In the genomic region with DNA sequence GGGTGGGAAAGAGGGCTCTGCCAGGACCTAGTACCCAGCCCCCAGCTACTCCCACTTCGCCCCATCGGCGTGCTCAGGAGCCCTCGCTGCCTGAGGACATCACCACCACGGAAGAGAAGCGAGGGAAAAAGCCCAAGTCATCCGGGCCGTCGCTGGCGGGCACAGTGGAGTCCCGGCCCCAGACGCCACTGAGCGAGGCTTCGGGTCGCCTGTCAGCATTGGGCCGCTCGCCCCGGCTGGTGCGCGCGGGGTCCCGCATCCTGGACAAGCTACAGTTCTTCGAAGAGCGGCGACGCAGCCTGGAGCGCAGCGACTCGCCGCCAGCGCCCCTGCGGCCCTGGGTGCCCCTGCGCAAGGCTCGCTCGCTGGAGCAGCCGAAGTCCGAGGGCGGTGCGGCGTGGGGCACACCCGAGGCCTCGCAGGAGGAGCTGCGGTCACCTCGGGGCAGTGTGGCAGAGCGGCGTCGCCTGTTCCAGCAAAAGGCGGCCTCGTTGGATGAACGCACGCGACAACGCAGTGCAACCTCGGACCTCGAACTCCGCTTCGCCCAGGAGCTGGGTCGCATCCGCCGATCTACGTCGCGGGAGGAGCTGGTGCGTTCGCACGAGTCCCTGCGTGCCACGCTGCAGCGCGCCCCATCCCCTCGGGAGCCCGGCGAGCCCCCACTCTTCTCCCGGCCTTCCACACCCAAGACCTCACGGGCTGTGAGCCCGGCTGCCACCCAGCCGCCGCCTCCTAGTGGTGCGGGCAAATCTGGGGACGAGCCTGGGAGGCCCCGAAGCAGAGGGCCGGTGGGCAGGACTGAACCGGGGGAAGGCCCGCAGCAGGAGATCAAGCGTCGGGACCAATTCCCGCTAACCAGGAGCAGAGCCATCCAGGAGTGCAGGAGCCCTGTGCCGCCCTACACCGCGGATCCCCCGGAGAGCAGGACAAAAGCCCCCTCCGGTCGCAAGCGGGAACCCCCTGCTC, we compare ENCODE assay signal across 8 mouse cellular contexts. TPM values are rescaled to one million over a fixed set of nuclear protein-coding genes. Genes with fewer than 3 reads are reported as not detected.
A peak's percentile ranks its signal among the peaks of the same experiment; 100 is the strongest.
DNase-seq lines count a peak whose midpoint lies in the region; ATAC-seq and TF ChIP-seq lines count a peak whose summit lies in the region.

No protein-coding gene starts in this region.

- H3K27me3 ChIP-seq in heart, embryonic 13.5 days (replicated peaks), result peaks cover 47% of the 10 kb centered on the region
- H3K27me3 ChIP-seq in hindbrain, embryonic 11.5 days (ENCODE audit: control insufficient read depth, insufficient read depth, low read length), result peaks cover 37% of the 10 kb centered on the region
- H3K27me3 ChIP-seq in midbrain, postnatal 0 days (ENCODE audit: insufficient read depth, low read length), result peaks cover 11% of the 10 kb centered on the region; the same call in 1 of the 2 replicates

- WGBS in heart, embryonic 13.5 days, result 12% methylated on average over 94 of the region's 94 CpGs
- WGBS in hindbrain, embryonic 11.5 days, result 5% methylated on average over 89 of the region's 94 CpGs
- 14% methylated on average over 94 of the region's 94 CpGs for WGBS in midbrain, postnatal 0 days

- no peak for ATAC-seq in heart, embryonic 13.5 days (ENCODE audit: extremely low read depth, insufficient number of reproducible peaks, low FRiP score, low TSS enrichment)
- ATAC-seq in common myeloid progenitor, adult 5-6 weeks (replicated peaks; ENCODE audit: low read depth, poor library complexity, severe bottlenecking), result 0 out of 2 replicates have a peak, but pooled peaks have one; percentile 23
- peak; percentile 28 for ATAC-seq in hindbrain, embryonic 11.5 days (ENCODE audit: low FRiP score)
- no peak for ATAC-seq in midbrain, postnatal 0 days (ENCODE audit: low FRiP score)

- H3K9me3 ChIP-seq in heart, embryonic 13.5 days, result no peaks in the 10 kb centered on the region
- no peaks in the 10 kb centered on the region for H3K9me3 ChIP-seq in hindbrain, embryonic 11.5 days (ENCODE audit: control insufficient read depth, low read length)
- H3K9me3 ChIP-seq in midbrain, postnatal 0 days (ENCODE audit: low read length), result no peaks in the 10 kb centered on the region

- H3K4me3 ChIP-seq in heart, embryonic 13.5 days, result peak overlapping the region; percentile 33
- peak overlapping the region; percentile 22 for H3K4me3 ChIP-seq in hindbrain, embryonic 11.5 days (ENCODE audit: low read depth, low read length)
- H3K4me3 ChIP-seq in midbrain, postnatal 0 days (ENCODE audit: low read depth, low read length), result peak overlapping the region; percentile 15; the same call in 1 of the 2 replicates

- TF ChIP-seq CTCF in midbrain, postnatal 0 days (IDR thresholded peaks at IDR 0.05), result no peak; the same call in 1 of the 2 replicates

- H3K36me3 ChIP-seq in heart, embryonic 13.5 days, result peaks cover 56% of the 10 kb centered on the region
- no peaks in the 10 kb centered on the region for H3K36me3 ChIP-seq in hindbrain, embryonic 11.5 days (ENCODE audit: control insufficient read depth, insufficient read depth, low read length)
- H3K36me3 ChIP-seq in midbrain, postnatal 0 days (ENCODE audit: insufficient read depth, low read length), result peaks cover 5% of the 10 kb centered on the region

- DNase-seq in heart, postnatal 36 days, result no peak
- peak; percentile 57 for DNase-seq in hindbrain, embryonic 11.5 days (ENCODE audit: low spot score)
- no peak for DNase-seq in midbrain, postnatal 0 days (ENCODE audit: low spot score)
- DNase-seq in left cerebral cortex, postnatal 14 days (ENCODE audit: low spot score in 2 of 2), result no peak
- DNase-seq in left cerebral cortex, adult 8-10 months (ENCODE audit: low spot score in 2 of 2), result no peak
- no peak for DNase-seq in spleen, postnatal 36 days (ENCODE audit: low spot score in 2 of 2)

- H3K4me1 ChIP-seq in heart, embryonic 13.5 days, result peaks cover 80% of the 10 kb centered on the region
- H3K4me1 ChIP-seq in hindbrain, embryonic 11.5 days (replicated peaks; ENCODE audit: control insufficient read depth, insufficient read depth, low read length), result peaks cover 5% of the 10 kb centered on the region
- H3K4me1 ChIP-seq in midbrain, postnatal 0 days (ENCODE audit: insufficient read depth, low read length), result peaks cover 34% of the 10 kb centered on the region

- H3K4me2 ChIP-seq in heart, embryonic 13.5 days, result peak overlapping the region; percentile 60
- peak overlapping the region; percentile 46 for H3K4me2 ChIP-seq in hindbrain, embryonic 11.5 days (replicated peaks; ENCODE audit: low read depth, low read length)
- peak overlapping the region; percentile 43 for H3K4me2 ChIP-seq in midbrain, postnatal 0 days (ENCODE audit: low read depth, low read length, poor library complexity, severe bottlenecking)

- H3K9ac ChIP-seq in heart, embryonic 13.5 days, result peak overlapping the region; percentile 74
- peak overlapping the region; percentile 34; the same call in 1 of the 2 replicates for H3K9ac ChIP-seq in hindbrain, embryonic 11.5 days (ENCODE audit: low read depth, low read length)
- H3K9ac ChIP-seq in midbrain, postnatal 0 days (replicated peaks; ENCODE audit: low read length, poor library complexity, severe bottlenecking), result peak overlapping the region; percentile 24; the same call in 1 of the 2 replicates

- 0 out of 2 replicates have a peak overlapping the region, but pooled peaks have one; percentile 21 for H3K27ac ChIP-seq in heart, embryonic 13.5 days (replicated peaks)
- no peak overlapping the region for H3K27ac ChIP-seq in hindbrain, embryonic 11.5 days (ENCODE audit: low read depth, low read length)
- no peak overlapping the region for H3K27ac ChIP-seq in midbrain, postnatal 0 days (ENCODE audit: low read depth, low read length)

- intact Hi-C loops in heart, postnatal 36 days (cut with DNase I), result loop anchor here (5.0 kb wide), 1 partner anchor 41 kb away; no protein-coding TSS in a partner anchor
- intact Hi-C loops in left cerebral cortex, postnatal 14 days (cut with DNase I), result no loop called here

RNA-seq across cellular contexts. Expression of a gene that starts 13.1 kb away (rescaled TPM):
- 55.1 and 58.8 TPM in 2 replicates for polyA plus RNA-seq in heart, embryonic 13.5 days (2015; fragmentation: Nextera tagmentation; extraction: Ambion mirVana)
- 100 to 1,000 TPM; 120 to 128 TPM for total RNA-seq in heart, postnatal 36 days (2021)
- not detected in 2 replicates for total RNA-seq in common myeloid progenitor, adult 5-6 weeks (2017)
- polyA plus RNA-seq in hindbrain, embryonic 11.5 days (2014; fragmentation: Nextera tagmentation; extraction: Ambion mirVana), result 11.1 and 12.7 TPM in 2 replicates
- total RNA-seq in midbrain, postnatal 0 days (2014; rRNA removed), result 62.9 and 70.6 TPM in 2 replicates
- polyA plus RNA-seq in midbrain, postnatal 0 days (2015; fragmentation: Nextera tagmentation; extraction: Ambion mirVana), result 22.0 and 23.7 TPM in 2 replicates
- 100 to 1,000 TPM; 199 to 210 TPM for total RNA-seq in left cerebral cortex, postnatal 14 days (2021)
- total RNA-seq in left cerebral cortex, adult 8-10 months (2022), result 100 to 1,000 TPM; 177 to 190 (median 187) TPM

RNA-seq across cellular contexts. Expression of a gene that starts 28.1 kb away (rescaled TPM):
- polyA plus RNA-seq in heart, embryonic 13.5 days (2015; fragmentation: Nextera tagmentation; extraction: Ambion mirVana), result 393 and 426 TPM in 2 replicates
- total RNA-seq in heart, postnatal 36 days (2021), result 1,000 to 10,000 TPM; 1,347 to 1,420 TPM
- total RNA-seq in common myeloid progenitor, adult 5-6 weeks (2017), result not detected in 2 replicates
- polyA plus RNA-seq in hindbrain, embryonic 11.5 days (2014; fragmentation: Nextera tagmentation; extraction: Ambion mirVana), result 2.1 and 2.4 TPM in 2 replicates
- total RNA-seq in midbrain, postnatal 0 days (2014; rRNA removed), result 1.9 and 2.6 TPM in 2 replicates
- polyA plus RNA-seq in midbrain, postnatal 0 days (2015; fragmentation: Nextera tagmentation; extraction: Ambion mirVana), result 1.4 and 1.6 TPM in 2 replicates
- 1 to 10 TPM; 1.5 to 2.6 TPM for total RNA-seq in left cerebral cortex, postnatal 14 days (2021)
- total RNA-seq in left cerebral cortex, adult 8-10 months (2022), result 1 to 10 TPM in 3 of 4 experiments, under 1 TPM in 1; 0.89 to 2.9 (median 1.8) TPM

RNA-seq across cellular contexts. Expression of a gene that starts 47.5 kb away (rescaled TPM):
- polyA plus RNA-seq in heart, embryonic 13.5 days (2015; fragmentation: Nextera tagmentation; extraction: Ambion mirVana), result 70.7 and 73.7 TPM in 2 replicates
- total RNA-seq in heart, postnatal 36 days (2021), result 10 to 100 TPM; 35.5 to 39.9 TPM
- 61.7 and 73.9 TPM in 2 replicates for total RNA-seq in common myeloid progenitor, adult 5-6 weeks (2017)
- polyA plus RNA-seq in hindbrain, embryonic 11.5 days (2014; fragmentation: Nextera tagmentation; extraction: Ambion mirVana), result 53.8 and 56.3 TPM in 2 replicates
- 77.1 and 94.9 TPM in 2 replicates for total RNA-seq in midbrain, postnatal 0 days (2014; rRNA removed)
- polyA plus RNA-seq in midbrain, postnatal 0 days (2015; fragmentation: Nextera tagmentation; extraction: Ambion mirVana), result 67.4 and 76.1 TPM in 2 replicates
- 10 to 100 TPM; 54.2 to 61.2 TPM for total RNA-seq in left cerebral cortex, postnatal 14 days (2021)
- 10 to 100 TPM; 48.0 to 64.9 (median 62.3) TPM for total RNA-seq in left cerebral cortex, adult 8-10 months (2022)

Comparison
In these comparisons a context has a peak if more than half of its experiments do, and no peak if none do; other contexts are left out.
1. ATAC-seq: peak in common myeloid progenitor, adult 5-6 weeks (single experiment) and hindbrain, embryonic 11.5 days (single experiment); none in heart, embryonic 13.5 days (single experiment) and midbrain, postnatal 0 days (single experiment).
2. H3K9ac ChIP-seq: peak in every context shown above with its lines; median percentile 74 in heart, embryonic 13.5 days; 34 in hindbrain, embryonic 11.5 days; 24 in midbrain, postnatal 0 days.
3. RNA of a gene that starts 13.1 kb away (total RNA-seq): 199 to 210 TPM in left cerebral cortex, postnatal 14 days, 177 to 190 TPM in left cerebral cortex, adult 8-10 months, 120 to 128 TPM in heart, postnatal 36 days and 62.9 to 70.6 TPM in midbrain, postnatal 0 days; not detected in common myeloid progenitor, adult 5-6 weeks; every median in the first group is over 10 times any median in the second.
4. RNA of a gene that starts 28.1 kb away (total RNA-seq): 1,347 to 1,420 TPM in heart, postnatal 36 days; 1.5 to 2.6 TPM in left cerebral cortex, postnatal 14 days, 0.89 to 2.9 TPM in left cerebral cortex, adult 8-10 months, 1.9 to 2.6 TPM in midbrain, postnatal 0 days and not detected in common myeloid progenitor, adult 5-6 weeks; every median in the first group is over 100 times any median in the second.
5. Peak in every context shown above with its lines, with median percentiles within 50 percentile points of each other: H3K4me2 ChIP-seq and H3K4me3 ChIP-seq.